In genomic region chr8:12851241-12851640, GRCm38 (mm10) we compare ENCODE assay signal across 26 mouse cellular contexts.
"Had no signal": no experiment of that assay in that cellular context is flagged by ENCODE, and none has a peak within 500 bp of the region (broad histone marks: within the 10 kb centered on the region; RNA-seq: fewer than 3 reads in every experiment).

No protein-coding gene starts in this region.

- H3K4me1 ChIP-seq: hindbrain, embryonic 12.5 days; intestine, embryonic 15.5 days; limb, embryonic 12.5 days; liver, embryonic 13.5 days; liver, embryonic 15.5 days had no signal

- H3K9me3 ChIP-seq: heart, embryonic 10.5 days; heart, embryonic 12.5 days; hindbrain, embryonic 10.5 days; hindbrain, embryonic 12.5 days; intestine, embryonic 15.5 days; limb, embryonic 12.5 days; liver, embryonic 13.5 days; liver, embryonic 15.5 days had no signal

- H3K9ac ChIP-seq: heart, embryonic 12.5 days; hindbrain, embryonic 12.5 days; hindbrain, embryonic 14.5 days; intestine, embryonic 15.5 days; limb, embryonic 12.5 days; liver, embryonic 13.5 days; liver, embryonic 15.5 days had no signal

- H3K27ac ChIP-seq: heart, embryonic 10.5 days; hindbrain, embryonic 12.5 days; hindbrain, embryonic 14.5 days; intestine, embryonic 15.5 days; kidney, postnatal 0 days; limb, embryonic 12.5 days; liver, embryonic 13.5 days; liver, embryonic 15.5 days had no signal

- DNase-seq: gastrocnemius, postnatal 25 days; heart, adult 18-20 months; heart, postnatal 10 days; heart, postnatal 4 days; kidney, adult 18-20 months; kidney, adult 8-10 months; kidney, postnatal 14 days; kidney, postnatal 36 days; layer of hippocampus, adult 9-11 months; layer of hippocampus, postnatal 36 days; left cerebral cortex, postnatal 4 days; liver; liver, embryonic 13.5 days had no signal

- ATAC-seq: hindbrain, embryonic 16.5 days; inflammation-experienced regulatory T-cells, adult 6 months; intestine, embryonic 15.5 days; intestine, postnatal 0 days had no signal

- H3K27me3 ChIP-seq: heart, embryonic 12.5 days; hindbrain, embryonic 12.5 days; intestine, embryonic 15.5 days; limb, embryonic 12.5 days had no signal

- H3K4me3 ChIP-seq: heart, embryonic 10.5 days; heart, embryonic 12.5 days; hindbrain, embryonic 10.5 days; hindbrain, embryonic 12.5 days; intestine, embryonic 15.5 days; limb, embryonic 12.5 days; liver, embryonic 13.5 days; liver, embryonic 15.5 days had no signal

- H3K4me2 ChIP-seq: heart, embryonic 12.5 days; hindbrain, embryonic 12.5 days; hindbrain, embryonic 14.5 days; intestine, embryonic 15.5 days; limb, embryonic 12.5 days; liver, embryonic 11.5 days; liver, embryonic 13.5 days; liver, embryonic 15.5 days had no signal
